Mouse (Mus musculus): ENCODE data around the gene Apol8. TPM values are rescaled to one million over a fixed set of nuclear protein-coding genes. Genes with fewer than 3 reads are reported as not detected.

Gene Apol8
- polyA plus RNA-seq, 1 experiment = 0.17 TPM

DNA sequence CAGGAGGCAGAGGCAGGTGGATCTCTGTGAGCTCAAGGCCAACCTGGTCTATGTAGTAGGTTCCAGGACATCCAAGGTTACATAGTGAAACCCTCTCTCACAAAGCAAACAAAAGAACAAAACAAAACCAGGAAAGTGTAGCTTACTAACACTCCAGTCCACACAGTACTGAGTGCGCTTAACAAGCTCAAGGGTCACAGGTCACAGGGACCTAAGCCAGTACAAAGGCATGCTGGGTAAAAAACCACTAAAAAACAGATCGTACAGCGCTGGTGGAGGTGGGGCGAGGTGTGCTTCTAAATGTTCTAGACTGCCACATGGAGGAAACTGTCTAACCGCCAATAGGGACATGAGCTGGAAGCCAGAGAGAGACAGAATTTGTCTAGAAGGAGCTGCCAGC lies 13.5 kb upstream of the Apol8 start:
- Histone ChIP-seq H3K4me1 (ENCODE audit: control insufficient read depth, insufficient read depth, low read length) (no peaks in the 10 kb centered on the region), H3K27me3 (ENCODE audit: control insufficient read depth, insufficient read depth, low read length) (no peaks in the 10 kb centered on the region), H3K36me3 (ENCODE audit: control insufficient read depth, insufficient read depth, low read length) (no peaks in the 10 kb centered on the region), H3K4me3 (ENCODE audit: control insufficient read depth, low read depth, low read length) (no peak overlapping the region), H3K27ac (ENCODE audit: control insufficient read depth, insufficient read depth, low read depth, low read length) (no peak overlapping the region)
- no peak for TF ChIP-seq POLR2A (IDR thresholded peaks at IDR 0.05; ENCODE audit: control insufficient read depth, low read depth, low read length)

DNA sequence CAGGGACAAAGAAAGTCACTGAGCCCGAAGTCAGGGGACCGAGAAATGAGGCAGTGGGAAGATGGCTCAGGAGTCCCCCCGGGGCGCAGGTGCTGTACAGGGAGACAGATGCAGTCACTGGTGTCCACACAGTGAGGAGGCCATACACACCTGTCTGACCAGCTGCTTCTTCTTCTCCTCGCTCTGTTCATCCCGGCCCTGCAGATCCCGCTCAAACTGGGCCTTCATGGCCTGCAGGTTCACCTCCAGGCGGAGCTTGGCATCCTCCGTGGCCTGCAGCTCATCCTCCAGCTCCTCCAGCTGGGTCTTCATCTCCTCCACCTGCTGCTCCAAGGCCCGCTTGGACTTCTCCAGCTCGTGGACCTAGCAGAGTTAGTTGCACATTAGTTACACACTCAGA lies 10.2 kb upstream of the Apol8 start:
- H3K27ac ChIP-seq (ENCODE audit: control insufficient read depth, insufficient read depth, low read depth, low read length) = no peak overlapping the region
- H3K4me1 ChIP-seq (ENCODE audit: control insufficient read depth, insufficient read depth, low read length) = peaks cover 3% of the 10 kb centered on the region; the same call in 1 of the 2 replicates
- no peaks in the 10 kb centered on the region for H3K27me3 ChIP-seq (ENCODE audit: control insufficient read depth, insufficient read depth, low read length)
- no peaks in the 10 kb centered on the region for H3K36me3 ChIP-seq (ENCODE audit: control insufficient read depth, insufficient read depth, low read length)
- no peak overlapping the region for H3K4me3 ChIP-seq (ENCODE audit: control insufficient read depth, low read depth, low read length)
- TF ChIP-seq POLR2A (IDR thresholded peaks at IDR 0.05; ENCODE audit: control insufficient read depth, low read depth, low read length) (no peak), CTCF (IDR thresholded peaks at IDR 0.05; ENCODE audit: control insufficient read depth, insufficient read depth, insufficient replicate concordance, low read depth, low read length) (no peak)

DNA sequence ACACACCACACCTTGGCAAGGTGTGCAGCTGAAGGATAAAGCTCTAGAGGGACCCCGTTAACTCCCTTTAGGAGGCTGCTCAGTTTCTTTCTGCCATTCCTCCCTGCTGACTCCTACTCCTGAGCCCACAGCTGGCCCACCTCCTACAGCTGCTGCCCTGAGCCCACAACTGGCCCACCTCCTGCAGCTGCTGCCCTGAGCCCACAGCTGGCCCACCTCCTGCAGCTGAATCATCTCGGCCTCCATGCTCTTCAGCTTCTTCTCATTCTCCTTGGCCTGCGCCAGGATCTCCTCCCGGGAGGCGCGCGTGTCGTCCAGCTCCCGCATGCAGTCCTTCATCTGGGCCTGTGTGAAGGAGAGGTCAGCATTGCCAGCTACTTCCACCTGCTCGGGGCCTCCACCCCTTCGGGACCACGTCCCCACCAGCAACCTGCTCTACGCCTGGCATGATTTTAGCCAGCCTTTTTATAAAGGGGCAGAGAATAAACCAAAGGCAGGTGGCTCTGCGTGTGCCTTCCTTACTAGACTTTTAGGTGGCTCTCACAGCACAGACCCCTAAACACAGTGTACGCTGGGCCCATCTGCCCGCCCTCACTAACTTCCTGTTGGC lies 8.8 kb upstream of the Apol8 start:
- Histone ChIP-seq H3K36me3 (ENCODE audit: control insufficient read depth, insufficient read depth, low read length) (no peaks in the 10 kb centered on the region), H3K27ac (ENCODE audit: control insufficient read depth, insufficient read depth, low read depth, low read length) (peak overlapping the region; percentile 14; the same call in 1 of the 2 replicates), H3K27me3 (ENCODE audit: control insufficient read depth, insufficient read depth, low read length) (no peaks in the 10 kb centered on the region), H3K4me1 (ENCODE audit: control insufficient read depth, insufficient read depth, low read length) (peaks cover 3% of the 10 kb centered on the region; the same call in 1 of the 2 replicates), H3K4me3 (ENCODE audit: control insufficient read depth, low read depth, low read length) (no peak overlapping the region)
- TF ChIP-seq CTCF (IDR thresholded peaks at IDR 0.05; ENCODE audit: control insufficient read depth, insufficient read depth, insufficient replicate concordance, low read depth, low read length) (no peak), POLR2A (IDR thresholded peaks at IDR 0.05; ENCODE audit: control insufficient read depth, low read depth, low read length) (no peak)

DNA sequence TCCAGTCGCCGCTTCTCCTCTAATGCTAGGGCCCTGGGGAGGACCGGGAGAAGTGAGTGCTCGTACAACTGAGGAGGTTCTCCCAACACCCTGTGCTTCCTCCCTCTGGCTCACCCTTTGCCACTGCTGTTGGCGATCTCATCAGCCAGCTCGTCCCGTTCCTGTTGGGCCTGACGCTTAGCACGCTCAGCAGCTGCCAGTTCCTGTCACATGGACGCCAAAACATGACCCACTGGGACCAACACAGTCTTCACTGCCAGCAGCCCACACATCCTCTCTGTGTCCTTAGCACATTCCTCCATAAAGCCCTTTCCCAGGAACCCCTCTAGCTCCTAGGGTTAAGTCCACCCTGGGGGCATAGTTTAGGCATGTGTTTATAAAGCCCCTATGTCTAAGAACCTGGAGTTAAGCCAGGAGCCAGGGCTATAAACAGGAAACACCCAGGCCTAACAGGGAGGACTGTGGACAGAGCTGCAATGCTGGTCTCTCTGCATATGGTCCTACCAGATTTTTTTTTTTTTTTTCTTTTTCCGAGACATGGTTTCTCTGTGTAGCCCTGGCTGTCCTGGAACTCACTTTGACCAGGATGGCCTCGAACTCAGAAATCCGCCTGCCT lies 7.7 kb upstream of the Apol8 start:
- peaks cover 3% of the 10 kb centered on the region; the same call in 1 of the 2 replicates for H3K4me1 ChIP-seq (ENCODE audit: control insufficient read depth, insufficient read depth, low read length)
- TF ChIP-seq CTCF (IDR thresholded peaks at IDR 0.05; ENCODE audit: control insufficient read depth, insufficient read depth, insufficient replicate concordance, low read depth, low read length) (no peak), POLR2A (IDR thresholded peaks at IDR 0.05; ENCODE audit: control insufficient read depth, low read depth, low read length) (peak; percentile 20; the same call in 1 of the 2 replicates)
- no peak overlapping the region for H3K4me3 ChIP-seq (ENCODE audit: control insufficient read depth, low read depth, low read length)
- H3K27ac ChIP-seq (ENCODE audit: control insufficient read depth, insufficient read depth, low read depth, low read length) = peak overlapping the region; percentile 63
- H3K36me3 ChIP-seq (ENCODE audit: control insufficient read depth, insufficient read depth, low read length) = no peaks in the 10 kb centered on the region
- no peaks in the 10 kb centered on the region for H3K27me3 ChIP-seq (ENCODE audit: control insufficient read depth, insufficient read depth, low read length)

DNA sequence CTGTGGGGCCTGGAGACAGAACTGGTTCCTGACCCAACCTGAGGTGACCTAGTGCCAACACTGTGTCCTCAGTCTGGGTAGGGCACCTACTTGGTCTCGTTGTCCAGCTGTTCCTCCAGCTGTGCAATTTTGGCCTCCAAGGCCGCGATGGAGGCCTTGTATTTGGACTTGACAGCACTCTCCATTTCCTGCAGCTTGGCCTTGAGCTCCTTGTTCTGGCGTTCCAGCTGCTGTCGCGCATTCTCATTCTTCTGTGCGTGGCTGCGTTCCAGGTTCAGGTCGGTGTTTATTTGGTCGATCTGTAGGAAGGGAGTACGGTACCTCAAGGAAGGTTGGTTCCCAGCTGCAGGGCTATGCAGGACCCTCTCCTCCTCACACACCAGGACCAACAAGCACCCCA lies 6.9 kb upstream of the Apol8 start:
- Histone ChIP-seq H3K36me3 (ENCODE audit: control insufficient read depth, insufficient read depth, low read length) (no peaks in the 10 kb centered on the region), H3K4me3 (ENCODE audit: control insufficient read depth, low read depth, low read length) (no peak overlapping the region), H3K27ac (ENCODE audit: control insufficient read depth, insufficient read depth, low read depth, low read length) (peak overlapping the region; percentile 63), H3K27me3 (ENCODE audit: control insufficient read depth, insufficient read depth, low read length) (no peaks in the 10 kb centered on the region), H3K4me1 (ENCODE audit: control insufficient read depth, insufficient read depth, low read length) (peaks cover 3% of the 10 kb centered on the region; the same call in 1 of the 2 replicates)
- TF ChIP-seq POLR2A (IDR thresholded peaks at IDR 0.05; ENCODE audit: control insufficient read depth, low read depth, low read length) = no peak
- no peak for TF ChIP-seq CTCF (IDR thresholded peaks at IDR 0.05; ENCODE audit: control insufficient read depth, insufficient read depth, insufficient replicate concordance, low read depth, low read length)

DNA sequence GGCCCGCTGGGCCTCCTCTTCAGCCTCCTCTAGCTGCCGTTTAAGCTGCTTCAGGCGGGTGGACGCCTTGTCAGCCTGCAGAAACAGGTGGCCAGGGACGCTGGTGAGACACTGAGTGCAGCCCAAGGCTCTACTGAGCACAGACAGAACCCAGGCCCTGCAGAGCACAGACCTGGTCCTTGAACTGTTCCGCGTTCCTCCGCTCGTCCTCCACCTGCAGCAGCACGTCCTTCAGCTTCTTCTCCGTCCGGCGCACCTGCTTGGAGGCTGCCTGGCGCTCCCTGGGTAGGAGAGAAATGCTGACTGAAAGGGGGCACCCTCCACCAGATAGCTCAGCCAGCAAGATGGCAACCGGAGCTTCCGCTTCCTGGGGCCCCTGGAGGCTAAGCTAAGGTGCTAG lies 6.2 kb upstream of the Apol8 start:
- Histone ChIP-seq H3K27ac (ENCODE audit: control insufficient read depth, insufficient read depth, low read depth, low read length) (peak overlapping the region; percentile 63), H3K4me3 (ENCODE audit: control insufficient read depth, low read depth, low read length) (no peak overlapping the region), H3K4me1 (ENCODE audit: control insufficient read depth, insufficient read depth, low read length) (peaks cover 3% of the 10 kb centered on the region; the same call in 1 of the 2 replicates), H3K27me3 (ENCODE audit: control insufficient read depth, insufficient read depth, low read length) (no peaks in the 10 kb centered on the region), H3K36me3 (ENCODE audit: control insufficient read depth, insufficient read depth, low read length) (no peaks in the 10 kb centered on the region)
- TF ChIP-seq POLR2A (IDR thresholded peaks at IDR 0.05; ENCODE audit: control insufficient read depth, low read depth, low read length) (no peak), CTCF (IDR thresholded peaks at IDR 0.05; ENCODE audit: control insufficient read depth, insufficient read depth, insufficient replicate concordance, low read depth, low read length) (no peak)

DNA sequence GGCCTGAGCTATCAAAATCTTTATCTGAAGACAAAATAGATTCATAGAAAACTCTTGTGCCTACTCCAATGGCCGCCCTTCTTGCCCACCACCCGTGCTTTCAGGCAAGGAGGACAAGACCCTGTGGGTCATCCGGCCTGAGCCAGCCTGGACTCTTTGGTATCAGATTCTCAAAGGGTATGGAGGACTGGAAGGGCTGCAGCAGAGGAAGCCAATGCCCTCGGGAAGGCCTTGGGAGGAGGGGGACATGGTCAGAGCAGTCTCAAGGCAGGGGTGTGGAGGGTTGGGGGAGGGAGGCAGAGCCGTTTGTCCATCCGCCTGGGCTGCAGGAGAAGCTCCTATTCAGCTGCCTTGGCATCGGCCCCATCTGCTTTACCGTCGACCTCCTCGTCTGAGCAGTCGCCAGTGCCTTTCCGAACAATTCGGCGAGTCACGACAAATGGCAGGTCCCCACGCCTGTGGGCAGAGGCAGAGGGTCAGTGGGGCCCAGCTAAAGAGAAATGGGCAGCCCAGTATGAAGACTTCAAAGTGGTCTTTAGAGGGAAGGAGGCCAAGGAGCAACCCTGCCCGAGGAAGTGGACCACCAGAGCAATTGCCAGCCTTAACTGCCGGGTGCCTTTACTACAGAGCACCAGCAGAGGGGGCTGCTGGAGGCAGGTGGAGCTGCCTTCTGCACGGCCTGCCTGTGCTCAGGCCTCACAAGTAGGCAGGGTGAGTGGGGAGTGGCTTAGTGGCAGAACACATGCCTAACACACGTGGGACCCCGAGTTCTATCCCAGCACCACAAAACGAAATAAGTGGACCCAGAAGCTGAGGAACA lies 5.0 kb upstream of the Apol8 start:
- Histone ChIP-seq H3K27ac (ENCODE audit: control insufficient read depth, insufficient read depth, low read depth, low read length) (no peak overlapping the region), H3K36me3 (ENCODE audit: control insufficient read depth, insufficient read depth, low read length) (no peaks in the 10 kb centered on the region), H3K4me3 (ENCODE audit: control insufficient read depth, low read depth, low read length) (no peak overlapping the region), H3K4me1 (ENCODE audit: control insufficient read depth, insufficient read depth, low read length) (peaks cover 3% of the 10 kb centered on the region; the same call in 1 of the 2 replicates), H3K27me3 (ENCODE audit: control insufficient read depth, insufficient read depth, low read length) (no peaks in the 10 kb centered on the region)
- peak; percentile 58; the same call in 1 of the 2 replicates for TF ChIP-seq CTCF (IDR thresholded peaks at IDR 0.05; ENCODE audit: control insufficient read depth, insufficient read depth, insufficient replicate concordance, low read depth, low read length)
- no peak for TF ChIP-seq POLR2A (IDR thresholded peaks at IDR 0.05; ENCODE audit: control insufficient read depth, low read depth, low read length)

Measured in testis, adult 2 months (tissue).